Mouse (Mus musculus) heart, embryonic 10.5 days (tissue): ENCODE results near the gene Gm28048. TPM values are rescaled to one million over a fixed set of nuclear protein-coding genes. Genes with fewer than 3 reads are reported as not detected.

Experiments
- DNase-seq: peaks from one replicate; pipeline ENCODE4 v3.0.0-alpha.2; 2017; ENCODE audit warnings: low spot score
- H3K27ac ChIP-seq: fragments of 300-500 bp; sonication (generic); 2 replicates; pipeline ENCODE4 v1.5.1; 2016; ENCODE audit warnings: mild to moderate bottlenecking
- H3K27me3 ChIP-seq: fragments of 300-500 bp; sonication (generic); 2 replicates; pipeline ENCODE4 v1.6.1; 2016; ENCODE audit warnings: mild to moderate bottlenecking; ENCODE audit not compliant: poor library complexity, insufficient read depth, severe bottlenecking
- H3K36me3 ChIP-seq: fragments of 300-500 bp; sonication (generic); 2 replicates; pipeline ENCODE4 v1.6.1; 2016; ENCODE audit warnings: mild to moderate bottlenecking, moderate library complexity
- H3K4me1 ChIP-seq: fragments of 300-500 bp; sonication (generic); 2 replicates; pipeline ENCODE4 v1.6.1; 2016; ENCODE audit warnings: mild to moderate bottlenecking
- H3K4me3 ChIP-seq: fragments of 300-500 bp; sonication (generic); 2 replicates; pipeline ENCODE4 v1.5.1; 2016; ENCODE audit warnings: mild to moderate bottlenecking, moderate library complexity
- H3K9me3 ChIP-seq: fragments of 300-500 bp; sonication (generic); 2 replicates; pipeline ENCODE4 v1.6.1; 2016; ENCODE audit warnings: mild to moderate bottlenecking, moderate library complexity
- WGBS: fragments of 180-500 bp; shearing (Covaris S2); methylation state at CpG from one replicate; pipeline ENCODE4 v1.1.7; 2016; 5-methylcytosine and 5-hydroxymethylcytosine counted together
- polyA plus RNA-seq: library from polyadenylated mRNA; unstranded; fragments of >200 nt; fragmentation: Nextera tagmentation; extraction: Ambion mirVana; gene quantifications from 2 replicates; pipeline ENCODE4 v1.2.1, GENCODE M21; 2016

Gm28048 gene
- polyA plus RNA-seq, 1 experiment from 2014 or later: 8.3 TPM

- peaks cover 26% of the 10 kb centered on the region for H3K4me1 ChIP-seq
- H3K36me3 ChIP-seq: no peaks in the 10 kb centered on the region
- WGBS: 3% methylated on average over 50 of the region's 50 CpGs
- no peaks in the 10 kb centered on the region for H3K9me3 ChIP-seq
- H3K27me3 ChIP-seq: peaks cover 50% of the 10 kb centered on the region
- peak overlapping the region; percentile 83 for H3K4me3 ChIP-seq
- no peak for DNase-seq
- H3K27ac ChIP-seq: peak overlapping the region; percentile 90
Measured at GRCm38 (mm10) chr11:22858441-22859300, 123.2 kb downstream of the Gm28048 start.

- H3K36me3 ChIP-seq: no peaks in the 10 kb centered on the region
- WGBS: 15% methylated on average over 25 of the region's 25 CpGs
- peaks cover 44% of the 10 kb centered on the region for H3K27me3 ChIP-seq
- no peaks in the 10 kb centered on the region for H3K9me3 ChIP-seq
- peaks cover 27% of the 10 kb centered on the region for H3K4me1 ChIP-seq
- H3K4me3 ChIP-seq: peak overlapping the region; percentile 83
- H3K27ac ChIP-seq: no peak overlapping the region
- no peak for DNase-seq
Measured at GRCm38 (mm10) chr11:22857705-22858440, 124.0 kb downstream of the Gm28048 start.

DNA sequence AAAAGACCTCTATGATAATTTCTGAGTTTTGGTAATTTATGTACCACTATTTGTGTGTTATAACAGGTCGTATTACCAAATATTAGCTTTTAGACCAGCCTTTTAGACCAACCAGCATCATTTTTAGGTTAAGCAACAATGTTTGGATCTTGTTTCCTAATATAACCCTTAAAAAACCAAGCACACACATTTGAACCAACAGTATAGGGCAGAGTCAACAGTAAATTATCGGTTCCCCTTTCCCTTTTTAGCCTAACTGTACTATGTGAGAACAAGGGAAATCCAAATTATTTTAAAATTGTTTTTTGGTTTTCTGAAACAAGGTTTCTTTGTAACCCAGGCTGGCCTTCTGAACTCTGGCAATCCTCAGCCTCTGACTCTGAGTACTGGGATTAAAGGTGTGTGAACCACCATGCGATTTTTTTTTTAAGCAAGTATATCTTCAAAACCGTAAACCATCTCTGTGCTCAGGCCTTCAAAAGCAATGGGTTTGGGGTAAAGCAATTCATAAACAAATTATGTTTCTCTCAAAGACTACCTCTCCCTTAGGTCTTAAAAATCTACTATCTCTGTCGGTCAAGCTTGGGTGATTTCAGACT, 124.7 kb downstream of the Gm28048 start:
- H3K36me3 ChIP-seq: no peaks in the 10 kb centered on the region
- H3K9me3 ChIP-seq: no peaks in the 10 kb centered on the region
- no peak for DNase-seq
- H3K4me1 ChIP-seq: peaks cover 32% of the 10 kb centered on the region
- H3K27me3 ChIP-seq: peaks cover 39% of the 10 kb centered on the region
- no peak overlapping the region; the same call in 1 of the 2 replicates for H3K4me3 ChIP-seq
- no peak overlapping the region for H3K27ac ChIP-seq
- WGBS: 84% methylated on average over 5 of the region's 5 CpGs

DNA sequence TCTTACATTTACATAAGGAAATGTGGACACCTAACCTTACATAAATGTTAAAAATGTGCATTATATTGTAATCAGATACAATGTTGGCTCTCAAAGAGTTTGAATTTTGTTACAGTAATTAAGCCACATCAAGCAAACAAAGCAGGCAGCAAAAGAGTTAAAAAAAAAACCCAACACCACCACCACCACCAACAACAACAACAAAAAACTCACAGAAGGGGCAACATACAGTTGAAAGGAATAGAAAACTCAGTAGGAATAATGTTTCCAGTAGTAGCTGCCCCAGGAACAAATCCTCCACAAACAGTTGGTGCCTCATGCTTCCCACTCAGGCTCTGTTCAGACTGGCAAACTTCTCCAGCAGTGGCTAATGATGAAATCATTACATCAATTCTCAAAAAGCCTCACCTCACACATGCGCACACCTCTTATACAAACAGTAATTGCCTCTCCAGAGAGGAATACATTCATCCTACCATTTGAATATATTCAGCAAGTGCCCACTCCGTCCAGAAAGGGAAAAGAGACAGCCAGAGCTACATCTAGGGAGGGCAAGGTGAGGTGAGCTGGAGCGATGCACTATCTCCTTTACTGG, 125.4 kb downstream of the Gm28048 start:
- peaks cover 35% of the 10 kb centered on the region for H3K27me3 ChIP-seq
- 88% methylated on average over 3 of the region's 3 CpGs for WGBS

GRCm38 (mm10) chr11:22854571-22854970, 127.3 kb downstream of the Gm28048 start:
- 79% methylated on average over 4 of the region's 4 CpGs for WGBS

More for the DNA sequence above, 125.4 kb downstream of the Gm28048 start:
- Histone ChIP-seq H3K4me1 (peaks cover 32% of the 10 kb centered on the region), H3K4me3 (no peak overlapping the region), H3K27ac (no peak overlapping the region), H3K9me3 (no peaks in the 10 kb centered on the region), H3K36me3 (no peaks in the 10 kb centered on the region)
- no peak for DNase-seq

DNA sequence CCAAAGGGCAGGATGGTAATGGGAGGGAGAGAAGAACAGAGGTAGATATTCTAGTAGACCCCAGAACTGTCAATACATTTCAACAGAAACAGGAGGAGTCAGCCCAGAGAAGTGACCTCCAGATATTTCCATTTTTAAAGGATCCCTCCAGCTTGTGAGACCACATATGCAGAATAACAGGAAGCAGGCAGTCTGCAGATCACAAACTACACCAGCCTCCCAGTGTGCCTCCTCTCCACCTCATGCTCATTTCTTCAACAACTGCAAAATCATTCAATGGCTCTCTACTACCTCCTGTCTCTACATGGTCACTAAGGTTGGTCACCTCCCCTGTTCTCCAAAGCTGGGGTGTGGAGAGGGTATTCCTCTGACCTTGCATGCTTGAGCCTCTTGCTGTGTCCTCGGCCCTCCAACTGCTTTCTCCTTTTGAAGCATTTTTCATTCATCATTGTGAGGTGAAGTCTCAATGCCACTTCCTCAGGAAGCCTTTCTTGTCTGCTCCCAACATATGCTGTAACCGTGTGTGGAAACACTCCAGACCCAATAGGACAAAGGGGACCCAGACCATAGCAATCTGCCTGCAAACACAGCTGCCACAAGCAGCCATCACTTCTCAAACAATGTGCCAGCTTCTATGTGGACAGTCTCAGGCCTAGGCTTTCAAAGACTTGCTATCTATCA, 128.3 kb downstream of the Gm28048 start:
- H3K4me1 ChIP-seq: peaks cover 28% of the 10 kb centered on the region
- peaks cover 23% of the 10 kb centered on the region for H3K27me3 ChIP-seq
- H3K4me3 ChIP-seq: no peak overlapping the region
- no peaks in the 10 kb centered on the region for H3K36me3 ChIP-seq
- DNase-seq: no peak
- H3K9me3 ChIP-seq: no peaks in the 10 kb centered on the region
- H3K27ac ChIP-seq: no peak overlapping the region
- WGBS: 57% methylated on average over 2 of the region's 2 CpGs

More at GRCm38 (mm10) chr11:22854571-22854970, 127.3 kb downstream of the Gm28048 start:
- Histone ChIP-seq H3K9me3 (no peaks in the 10 kb centered on the region), H3K4me3 (no peak overlapping the region), H3K36me3 (no peaks in the 10 kb centered on the region), H3K27me3 (peaks cover 28% of the 10 kb centered on the region), H3K4me1 (peaks cover 32% of the 10 kb centered on the region), H3K27ac (no peak overlapping the region)
- no peak for DNase-seq

- no peaks in the 10 kb centered on the region for H3K36me3 ChIP-seq
- peaks cover 12% of the 10 kb centered on the region for H3K27me3 ChIP-seq
- 68% methylated on average over 1 of the region's 1 CpGs for WGBS
- H3K27ac ChIP-seq: no peak overlapping the region
- H3K4me3 ChIP-seq: no peak overlapping the region
- H3K4me1 ChIP-seq: peaks cover 29% of the 10 kb centered on the region
- H3K9me3 ChIP-seq: no peaks in the 10 kb centered on the region
- DNase-seq: no peak
Measured at GRCm38 (mm10) chr11:22852510-22852909, 129.4 kb downstream of the Gm28048 start.

DNA sequence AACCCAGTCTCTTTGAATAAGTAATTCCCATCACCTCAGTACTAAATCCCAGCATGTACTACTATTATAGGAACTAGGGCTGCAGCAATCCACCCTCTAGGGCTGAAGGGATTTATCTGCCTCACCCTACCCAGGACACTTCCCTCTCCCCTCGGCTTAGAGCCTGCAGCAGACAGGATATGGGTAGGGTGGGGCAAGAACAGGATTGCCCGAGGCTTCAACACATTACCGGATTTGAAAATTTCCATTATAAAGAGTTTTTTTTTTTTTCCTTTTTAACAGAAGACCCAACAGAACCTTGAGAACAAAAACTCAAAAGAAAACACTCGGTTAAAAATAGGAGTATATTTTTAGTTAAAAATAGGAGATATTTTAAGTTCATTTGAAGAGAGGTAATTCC, 130.5 kb downstream of the Gm28048 start:
- no peaks in the 10 kb centered on the region for H3K9me3 ChIP-seq
- no peak for DNase-seq
- peaks cover under 1% of the 10 kb centered on the region; the same call in 1 of the 2 replicates for H3K27me3 ChIP-seq
- H3K4me3 ChIP-seq: no peak overlapping the region
- no peak overlapping the region for H3K27ac ChIP-seq
- 37% methylated on average over 4 of the region's 4 CpGs for WGBS
- no peaks in the 10 kb centered on the region for H3K36me3 ChIP-seq
- H3K4me1 ChIP-seq: peaks cover 39% of the 10 kb centered on the region

DNA sequence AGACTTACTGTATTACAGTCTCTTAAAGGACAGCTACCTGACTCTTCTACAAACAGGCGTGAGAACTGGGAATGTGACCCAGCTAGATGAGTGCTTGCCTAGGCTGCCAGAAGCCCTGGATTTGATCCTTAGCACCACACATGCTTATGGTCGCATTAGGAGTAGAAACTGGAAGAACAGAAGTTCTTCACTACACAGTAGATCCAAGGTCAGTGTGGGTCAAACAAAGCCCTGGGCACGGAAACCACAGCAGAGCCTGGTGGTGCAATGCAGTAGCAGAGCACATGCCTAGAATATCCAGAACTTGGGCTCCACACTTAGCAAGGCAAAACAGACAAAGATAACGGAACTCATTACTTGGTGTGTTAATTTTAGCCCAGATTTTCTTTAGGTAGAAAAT, 131.8 kb downstream of the Gm28048 start:
- Histone ChIP-seq H3K9me3 (no peaks in the 10 kb centered on the region), H3K4me1 (peaks cover 53% of the 10 kb centered on the region), H3K4me3 (no peak overlapping the region), H3K36me3 (no peaks in the 10 kb centered on the region), H3K27me3 (no peaks in the 10 kb centered on the region), H3K27ac (no peak overlapping the region)
- 77% methylated on average over 4 of the region's 4 CpGs for WGBS
- no peak for DNase-seq

DNA sequence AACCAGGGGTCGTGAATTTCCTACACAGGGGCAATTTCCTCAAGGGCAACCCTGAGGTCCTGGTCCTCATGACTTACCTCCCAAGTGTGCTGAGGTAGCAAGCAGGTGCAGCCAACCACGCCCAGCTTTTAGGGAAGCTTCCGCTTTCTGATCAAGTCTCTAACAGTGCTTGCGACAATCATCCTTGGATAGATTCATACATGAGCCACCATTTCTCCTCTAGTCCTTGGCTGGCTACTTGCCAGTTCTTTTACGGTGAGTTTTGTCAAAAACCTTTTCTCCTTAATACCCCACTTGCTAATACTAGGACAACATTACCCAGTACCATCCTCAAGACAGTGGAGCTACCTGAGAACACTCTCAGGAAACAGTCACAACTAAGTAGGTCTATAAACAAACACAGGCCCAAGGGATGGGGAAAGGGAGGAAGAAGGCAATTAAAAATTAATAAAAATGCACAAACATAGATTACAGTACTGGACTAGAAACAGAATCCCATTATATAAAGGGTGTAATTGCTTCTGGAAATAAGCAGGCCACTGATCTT, 133.2 kb downstream of the Gm28048 start:
- H3K36me3 ChIP-seq: no peaks in the 10 kb centered on the region
- peaks cover 58% of the 10 kb centered on the region for H3K4me1 ChIP-seq
- no peaks in the 10 kb centered on the region for H3K27me3 ChIP-seq
- no peaks in the 10 kb centered on the region for H3K9me3 ChIP-seq
- no peak for DNase-seq
- H3K27ac ChIP-seq: 0 out of 2 replicates have a peak overlapping the region, but pooled peaks have one; percentile 42
- 76% methylated on average over 5 of the region's 5 CpGs for WGBS
- H3K4me3 ChIP-seq: no peak overlapping the region

GRCm38 (mm10) chr11:22847732-22848648, 133.9 kb downstream of the Gm28048 start:
- Histone ChIP-seq H3K27me3 (no peaks in the 10 kb centered on the region), H3K4me3 (no peak overlapping the region), H3K4me1 (peaks cover 58% of the 10 kb centered on the region), H3K27ac (peak overlapping the region; percentile 42; the same call in 1 of the 2 replicates), H3K36me3 (no peaks in the 10 kb centered on the region), H3K9me3 (no peaks in the 10 kb centered on the region)
- 44% methylated on average over 8 of the region's 8 CpGs for WGBS
- DNase-seq: no peak
